Comparison of ENCODE assay signal across 9 mouse cellular contexts in the genomic region with DNA sequence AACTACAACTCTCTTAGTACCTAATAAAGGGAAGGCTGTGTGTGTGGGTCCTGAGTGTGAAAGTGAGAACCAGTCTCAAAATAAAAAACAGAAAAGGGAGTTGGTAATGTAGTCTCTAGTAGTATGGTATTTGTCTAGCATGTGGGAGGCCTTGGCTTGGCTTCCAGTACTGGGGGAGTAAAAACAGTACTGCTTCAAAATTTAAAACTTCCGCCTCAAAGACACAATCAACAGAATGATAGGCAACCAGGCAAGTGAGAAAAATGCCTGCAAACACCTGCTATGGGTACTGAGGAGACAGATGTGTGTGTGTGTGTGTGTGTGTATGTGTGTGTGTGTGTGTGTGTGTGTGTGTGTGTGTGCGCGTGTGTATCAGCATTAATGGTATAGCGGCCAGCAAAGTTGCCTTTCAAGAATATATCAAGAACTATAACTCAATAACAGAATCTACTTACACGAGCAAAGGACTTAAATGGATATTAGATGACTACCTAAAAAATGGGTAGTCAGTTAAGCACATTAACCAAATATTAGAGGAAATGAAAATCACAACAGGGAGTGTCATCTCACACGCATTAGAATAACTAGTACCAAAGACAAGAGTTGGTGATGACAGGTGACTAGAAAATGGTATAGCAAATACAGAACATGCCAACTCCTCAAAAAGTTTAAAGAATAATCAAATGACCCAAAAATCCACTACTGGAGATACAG. TPM values are rescaled to one million over a fixed set of nuclear protein-coding genes. Genes with fewer than 3 reads are reported as not detected.
DNase-seq lines count a peak whose midpoint lies in the region; ATAC-seq lines count a peak whose summit lies in the region.
"Had no signal": no experiment of that assay in that cellular context is flagged by ENCODE, and none has a peak within 500 bp of the region (broad histone marks: within the 10 kb centered on the region; RNA-seq: fewer than 3 reads in every experiment).

No protein-coding gene starts in this region.

- peak overlapping the region; percentile 78; the same call in 1 of the 2 replicates for H3K4me3 ChIP-seq in heart, embryonic 10.5 days
- H3K4me3 ChIP-seq in lung, embryonic 15.5 days: no peak overlapping the region
- peak overlapping the region; percentile 85 for H3K4me3 ChIP-seq in neural tube, embryonic 15.5 days (replicated peaks)

- H3K9ac ChIP-seq in lung, embryonic 15.5 days: peak overlapping the region; percentile 59; the same call in 1 of the 2 replicates
- H3K9ac ChIP-seq in neural tube, embryonic 15.5 days (replicated peaks): no peak overlapping the region
- H3K9ac ChIP-seq: stomach, embryonic 15.5 days had no signal

- no peaks in the 10 kb centered on the region for H3K9me3 ChIP-seq in heart, embryonic 10.5 days
- H3K9me3 ChIP-seq in lung, embryonic 15.5 days: no peaks in the 10 kb centered on the region
- H3K9me3 ChIP-seq in neural tube, embryonic 15.5 days (replicated peaks): no peaks in the 10 kb centered on the region
- H3K9me3 ChIP-seq: stomach, embryonic 15.5 days had no signal

- DNase-seq in heart, embryonic 10.5 days (ENCODE audit: low spot score): no peak
- no peak for DNase-seq in heart, postnatal 10 days
- no peak for DNase-seq in lung, postnatal 4 days
- peak; percentile 20 to 38 for DNase-seq in layer of hippocampus, postnatal 36 days
- DNase-seq in spleen, postnatal 4 days (ENCODE audit: low spot score in 2 of 2): no peak

- 96% methylated on average over 6 of the region's 6 CpGs for WGBS in heart, embryonic 10.5 days
- 89% methylated on average over 6 of the region's 6 CpGs for WGBS in lung, embryonic 15.5 days
- WGBS in neural tube, embryonic 15.5 days: 92% methylated on average over 6 of the region's 6 CpGs

- H3K36me3 ChIP-seq in heart, embryonic 10.5 days: peaks cover 10% of the 10 kb centered on the region; the same call in 1 of the 2 replicates
- no peaks in the 10 kb centered on the region for H3K36me3 ChIP-seq in lung, embryonic 15.5 days
- no peaks in the 10 kb centered on the region for H3K36me3 ChIP-seq in neural tube, embryonic 15.5 days
- H3K36me3 ChIP-seq: stomach, embryonic 15.5 days had no signal

- no peak overlapping the region for H3K27ac ChIP-seq in heart, embryonic 10.5 days
- H3K27ac ChIP-seq in lung, embryonic 15.5 days: no peak overlapping the region
- H3K27ac ChIP-seq in neural tube, embryonic 15.5 days (replicated peaks): no peak overlapping the region

- intact Hi-C loops in heart, postnatal 10 days (cut with DNase I): no loop called here

- no peak for ATAC-seq in lung, embryonic 15.5 days (ENCODE audit: borderline replicate concordance, extremely low read depth, low FRiP score, low TSS enrichment)
- ATAC-seq in neural tube, embryonic 15.5 days (ENCODE audit: low FRiP score): no peak
- ATAC-seq in erythroid progenitor cell, adult 5-6 weeks (replicated peaks; ENCODE audit: low FRiP score, poor library complexity, severe bottlenecking): no peak

- H3K27me3 ChIP-seq in heart, embryonic 10.5 days (ENCODE audit: insufficient read depth, poor library complexity, severe bottlenecking): no peaks in the 10 kb centered on the region
- no peaks in the 10 kb centered on the region for H3K27me3 ChIP-seq in lung, embryonic 15.5 days
- H3K27me3 ChIP-seq in neural tube, embryonic 15.5 days (replicated peaks): no peaks in the 10 kb centered on the region
- H3K27me3 ChIP-seq: stomach, embryonic 15.5 days had no signal

- peak overlapping the region; percentile 74; the same call in 1 of the 2 replicates for H3K4me2 ChIP-seq in lung, embryonic 15.5 days
- peak overlapping the region; percentile 68 for H3K4me2 ChIP-seq in neural tube, embryonic 15.5 days

- H3K4me1 ChIP-seq in heart, embryonic 10.5 days: peaks cover 6% of the 10 kb centered on the region; the same call in 1 of the 2 replicates
- H3K4me1 ChIP-seq in lung, embryonic 15.5 days: peaks cover 10% of the 10 kb centered on the region
- peaks cover 6% of the 10 kb centered on the region for H3K4me1 ChIP-seq in neural tube, embryonic 15.5 days
- H3K4me1 ChIP-seq: stomach, embryonic 15.5 days had no signal

RNA-seq across cellular contexts. Expression of a gene that starts 1.5 kb away (rescaled TPM):
- 17.5 and 21.6 TPM in 2 replicates for polyA plus RNA-seq in heart, embryonic 10.5 days (2016; fragmentation: Nextera tagmentation; extraction: Ambion mirVana)
- total RNA-seq in heart, postnatal 10 days (2021): 10 to 100 TPM; 10.4 to 13.0 TPM
- 16.9 and 21.6 TPM in 2 replicates for polyA plus RNA-seq in lung, embryonic 15.5 days (2015; fragmentation: Nextera tagmentation; extraction: Ambion mirVana)
- total RNA-seq in layer of hippocampus, postnatal 36 days (2021): 10 to 100 TPM in 1 of 2 experiments, 1 to 10 TPM in 1; 9.6 to 10.3 TPM
- polyA plus RNA-seq in neural tube, embryonic 15.5 days (2015; fragmentation: Nextera tagmentation; extraction: Ambion mirVana): 18.8 and 19.0 TPM in 2 replicates
- 2.9 and 4.6 TPM in 2 replicates for total RNA-seq in erythroid progenitor cell, adult 5-6 weeks (2015; ENCODE audit: low replicate concordance)
- total RNA-seq in erythroid progenitor cell, adult 5-6 weeks (2017; ENCODE audit: low replicate concordance): 4.5 and 7.0 TPM in 2 replicates

RNA-seq across cellular contexts. Expression of a gene that starts 25.4 kb away (rescaled TPM):
- 56.3 and 64.5 TPM in 2 replicates for polyA plus RNA-seq in heart, embryonic 10.5 days (2016; fragmentation: Nextera tagmentation; extraction: Ambion mirVana)
- total RNA-seq in heart, postnatal 10 days (2021): 10 to 100 TPM; 12.9 to 15.9 TPM
- polyA plus RNA-seq in lung, embryonic 15.5 days (2015; fragmentation: Nextera tagmentation; extraction: Ambion mirVana): 40.1 and 42.6 TPM in 2 replicates
- total RNA-seq in layer of hippocampus, postnatal 36 days (2021): 10 to 100 TPM; 27.4 to 28.4 TPM
- 98.3 and 100 TPM in 2 replicates for polyA plus RNA-seq in neural tube, embryonic 15.5 days (2015; fragmentation: Nextera tagmentation; extraction: Ambion mirVana)
- 12.6 and 16.2 TPM in 2 replicates for total RNA-seq in erythroid progenitor cell, adult 5-6 weeks (2015; ENCODE audit: low replicate concordance)
- total RNA-seq in erythroid progenitor cell, adult 5-6 weeks (2017; ENCODE audit: low replicate concordance): 16.3 and 17.1 TPM in 2 replicates

Comparison
In these comparisons a context has a peak if more than half of its experiments do, and no peak if none do; other contexts are left out.
1. DNase-seq: peak in layer of hippocampus, postnatal 36 days (2 of 2); none in heart, embryonic 10.5 days (single experiment), heart, postnatal 10 days (0 of 2), lung, postnatal 4 days (0 of 2) and spleen, postnatal 4 days (0 of 2).